Mouse (Mus musculus) fat pad, adult 2 months (tissue): ENCODE data around the gene Mtch1.
A peak's percentile ranks its signal among the peaks of the same experiment; 100 is the strongest.

ENCODE experiments used
- DNase-seq: peaks from one replicate; pipeline ENCODE4 v3.0.0-alpha.2; 2011; ENCODE audit warnings: low read depth, low spot score; ENCODE audit errors: extremely low read depth

Mtch1 gene

DNA sequence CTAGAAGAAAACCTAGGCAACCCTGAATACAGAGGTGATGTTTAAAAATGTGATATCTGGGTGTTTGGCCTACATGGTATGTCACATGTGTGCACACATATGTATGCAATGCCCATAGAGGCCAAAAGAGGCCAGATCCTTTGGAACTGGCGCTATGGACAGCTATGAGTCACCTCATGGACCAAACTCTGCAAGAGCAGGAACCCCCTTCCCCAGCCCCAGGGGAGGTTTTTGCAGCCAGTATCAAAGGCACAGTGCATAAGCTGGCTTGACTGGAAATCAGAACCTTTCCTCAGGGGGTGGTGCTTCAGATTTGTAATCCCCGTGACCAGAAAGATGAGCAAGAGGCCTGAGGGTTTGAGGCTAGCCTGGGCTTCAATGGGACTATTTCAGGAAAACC lies 35.7 kb downstream of the Mtch1 start:
- no peak for DNase-seq

- DNase-seq: no peak
These were observed 36.1 kb downstream of the Mtch1 start for GRCm38 (mm10) chr17:29311602-29312001.

GRCm38 (mm10) chr17:29310056-29310623 lies 37.6 kb downstream of the Mtch1 start:
- DNase-seq: no peak

DNA sequence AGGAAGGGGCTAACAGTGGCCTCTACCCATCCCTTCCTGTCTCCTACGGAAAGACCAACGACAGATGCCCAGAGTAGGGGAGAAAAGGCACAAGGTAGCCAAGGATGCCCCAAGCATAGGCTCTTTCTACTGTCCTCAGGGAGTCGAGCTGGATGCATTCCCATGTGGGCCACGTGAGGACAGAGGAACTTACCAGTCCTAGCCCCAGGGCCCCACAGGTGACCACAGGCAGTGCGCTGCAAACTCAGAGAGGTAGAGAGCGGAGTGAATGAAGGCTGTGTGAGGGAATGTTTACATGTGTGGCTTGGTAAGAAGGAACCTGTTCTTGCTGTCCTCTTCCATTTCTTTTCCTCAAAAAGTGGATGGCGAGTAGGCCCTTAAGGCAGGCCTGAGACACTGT lies 41.9 kb downstream of the Mtch1 start:
- DNase-seq: no peak

GRCm38 (mm10) chr17:29305058-29305806 lies 42.5 kb downstream of the Mtch1 start:
- DNase-seq: no peak

DNA sequence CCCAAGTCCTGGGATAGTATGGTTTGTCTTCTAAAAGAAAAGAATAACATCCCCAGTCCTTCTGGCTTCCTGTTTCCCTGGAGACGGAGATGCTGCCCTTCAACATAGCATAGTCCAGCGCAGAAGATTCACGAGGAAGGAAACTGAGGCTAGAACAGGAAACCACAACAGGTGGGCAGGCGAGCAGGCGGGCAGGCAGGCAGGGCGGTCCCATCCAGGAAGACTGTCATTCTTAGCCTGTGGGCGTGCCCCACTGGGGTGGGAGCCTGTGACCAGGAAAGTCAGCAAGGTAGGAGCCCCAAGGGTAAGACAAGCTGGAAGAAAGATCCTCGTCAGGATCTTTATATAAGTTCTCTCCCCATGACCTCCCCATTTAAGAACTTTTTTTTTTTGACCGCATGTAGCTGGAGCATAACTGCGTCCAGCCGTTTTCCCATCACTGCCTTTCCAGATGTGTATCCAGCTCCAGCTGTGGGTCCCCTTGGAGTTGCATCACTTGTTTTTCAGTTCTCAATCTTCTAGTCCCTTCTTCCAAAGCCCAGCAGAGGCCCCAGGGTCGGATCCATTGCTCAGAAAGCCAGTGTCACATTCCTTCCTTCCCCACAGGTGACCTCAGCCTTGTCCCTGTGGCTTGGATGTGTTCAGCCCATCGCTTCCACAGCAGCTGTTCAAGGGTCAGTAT lies 43.2 kb downstream of the Mtch1 start:
- no peak for DNase-seq

DNA sequence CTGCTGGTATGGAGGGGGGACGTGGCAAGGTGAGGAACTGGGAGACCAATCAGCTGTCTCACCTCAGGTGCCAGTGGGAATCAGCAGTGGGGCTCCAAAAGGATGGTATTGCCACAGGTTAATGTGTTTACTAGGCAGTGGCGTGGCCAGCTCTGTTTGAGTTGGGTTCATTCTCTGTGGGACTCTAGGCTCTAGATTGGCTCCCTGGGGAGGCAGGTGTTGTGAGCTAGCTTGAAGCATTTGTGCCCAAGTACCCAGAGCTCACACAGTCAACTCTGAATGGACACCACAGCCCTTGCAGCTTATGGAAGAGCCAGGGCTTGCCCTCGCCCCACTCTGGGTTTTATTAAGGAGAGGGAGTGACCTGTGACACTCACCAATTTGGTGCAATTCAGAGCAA lies 43.9 kb downstream of the Mtch1 start:
- DNase-seq: no peak

DNA sequence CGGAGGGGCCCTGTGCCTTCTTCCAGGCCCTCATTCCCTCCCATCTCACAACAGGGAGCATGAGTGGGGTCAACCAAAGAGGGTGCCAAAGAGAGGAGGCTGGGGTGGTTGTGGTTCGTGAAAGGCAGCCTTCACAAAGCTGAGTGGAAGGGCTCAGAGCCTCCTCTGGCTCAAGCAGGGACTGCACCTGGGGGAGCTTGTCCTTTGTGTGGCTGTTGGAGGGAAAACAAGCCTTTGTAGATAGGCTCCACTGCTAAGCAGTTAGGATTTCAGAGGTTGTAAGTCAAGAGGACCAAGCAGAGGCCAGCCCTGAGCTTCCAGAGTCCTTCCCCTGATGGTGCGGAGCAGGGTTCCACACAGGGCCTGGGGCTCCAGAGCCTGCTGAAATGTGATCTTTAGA lies 44.6 kb downstream of the Mtch1 start:
- no peak for DNase-seq

DNA sequence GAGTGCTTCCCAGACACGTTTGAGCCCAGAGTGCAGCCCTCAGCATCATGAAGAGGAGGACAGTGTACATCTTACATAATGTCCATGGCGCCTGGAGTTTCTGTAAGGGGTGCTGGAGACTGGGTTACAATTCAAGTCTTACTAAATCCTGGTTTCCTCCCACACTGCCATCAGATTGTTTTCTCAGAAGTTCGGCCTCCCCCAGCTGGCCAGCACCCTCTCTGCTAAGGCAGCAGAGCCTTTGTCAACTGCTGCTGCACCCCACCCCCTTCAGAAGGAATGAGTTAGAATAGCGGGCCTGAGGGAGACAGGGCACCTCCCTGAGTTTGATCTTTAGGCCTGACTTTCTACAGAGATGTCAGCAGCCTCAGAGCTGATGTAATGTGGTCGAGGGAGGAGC lies 45.6 kb downstream of the Mtch1 start:
- no peak for DNase-seq

DNA sequence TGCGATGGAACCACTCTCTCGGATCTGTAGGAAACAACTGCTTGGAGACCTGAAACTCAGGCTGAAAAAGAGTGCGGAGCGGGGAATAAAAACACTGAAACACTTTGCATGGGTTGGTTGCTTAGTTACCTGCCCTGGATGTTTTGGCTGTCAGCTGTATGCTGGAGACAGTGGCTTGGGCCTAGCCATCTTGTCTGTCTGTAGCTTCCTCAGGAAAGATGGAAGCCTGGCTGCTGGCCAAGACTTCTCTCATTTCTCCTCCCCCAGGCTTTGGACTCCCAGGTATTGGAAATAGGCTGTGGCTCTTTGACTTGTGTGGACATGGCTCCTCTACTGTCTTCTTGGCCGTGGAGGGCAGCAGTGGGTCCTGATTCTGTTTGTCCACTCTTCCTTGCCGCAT lies 46.3 kb downstream of the Mtch1 start:
- DNase-seq: no peak

DNA sequence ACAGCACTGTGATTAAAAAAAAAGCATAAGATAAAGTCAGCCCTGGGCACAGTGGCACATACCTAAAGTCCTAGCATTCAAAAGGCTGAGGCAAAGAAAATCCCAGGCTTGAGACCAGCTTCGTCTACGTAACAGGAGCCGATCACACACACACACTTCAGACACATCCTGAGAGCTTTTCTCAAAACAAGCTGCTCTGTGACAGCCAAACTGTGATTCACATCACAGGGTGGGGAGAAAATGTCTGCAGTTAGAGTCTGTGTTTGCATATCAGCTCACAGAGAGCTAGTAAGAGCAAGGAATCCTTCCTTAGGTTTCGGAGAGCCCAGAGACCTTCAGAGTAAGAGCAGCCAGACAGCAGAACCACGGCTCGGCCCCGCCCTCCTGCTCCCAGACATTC lies 46.8 kb downstream of the Mtch1 start:
- no peak for DNase-seq

- DNase-seq: no peak
These were observed 48.5 kb downstream of the Mtch1 start for GRCm38 (mm10) chr17:29299282-29299681.

DNA sequence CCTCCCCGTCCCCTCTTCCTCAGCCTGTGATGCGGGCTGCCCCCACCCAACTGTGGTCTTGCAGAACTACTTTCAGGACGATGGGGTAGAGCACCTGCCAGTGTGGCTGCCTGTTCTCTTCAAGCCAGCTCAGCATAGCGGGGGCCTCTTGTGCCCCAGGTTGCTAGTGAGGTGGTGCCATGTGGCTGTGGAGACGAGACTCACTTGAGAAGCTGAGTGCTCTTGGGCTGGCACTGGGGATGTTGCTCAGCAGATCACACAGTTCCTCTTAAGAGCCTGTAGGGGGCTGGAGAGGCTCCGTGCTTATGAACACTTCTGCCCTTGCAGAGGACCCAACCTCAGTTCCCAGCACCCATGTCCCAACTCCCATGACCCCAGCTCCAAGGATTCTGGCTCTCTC lies 49.9 kb downstream of the Mtch1 start:
- DNase-seq: no peak

DNA sequence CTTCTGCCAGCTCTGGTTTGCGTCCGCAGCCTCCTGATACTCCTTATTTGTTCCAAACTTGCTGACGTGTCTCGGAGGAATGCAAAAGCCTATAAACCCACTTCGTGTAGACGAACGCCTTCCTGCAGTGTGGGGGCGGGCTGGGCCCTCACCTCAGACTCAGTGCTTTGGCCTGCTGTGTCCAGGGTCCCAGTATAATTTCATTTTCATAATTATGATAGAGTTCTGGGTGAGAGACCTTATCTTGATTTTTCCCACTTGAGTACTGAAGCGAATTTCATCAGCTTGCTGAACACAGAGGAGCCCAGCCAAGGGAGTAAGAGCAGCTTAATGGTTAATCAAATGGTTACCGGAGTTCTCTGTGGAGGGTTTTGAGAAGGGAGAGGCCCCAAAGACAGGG lies 50.4 kb downstream of the Mtch1 start:
- no peak for DNase-seq

DNA sequence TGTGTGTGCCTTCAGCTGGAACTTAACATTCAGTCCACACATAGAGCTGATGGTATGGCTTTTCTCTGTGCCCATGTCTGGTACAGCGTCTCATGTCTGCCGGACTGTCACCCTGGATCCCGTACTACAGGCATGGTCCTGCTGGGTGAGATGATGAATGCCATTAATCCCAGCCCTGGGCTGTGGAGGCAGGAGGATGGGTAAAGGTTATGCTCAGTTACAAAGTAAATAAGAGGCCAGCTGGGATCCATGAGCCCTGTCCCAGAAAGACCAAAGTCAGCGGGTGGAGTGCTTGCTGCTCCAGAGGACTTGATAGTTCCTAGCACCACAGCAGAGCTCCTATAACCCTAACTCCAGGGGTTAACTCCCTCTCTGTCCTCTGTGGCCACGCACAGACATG lies 51.9 kb downstream of the Mtch1 start:
- DNase-seq: no peak

GRCm38 (mm10) chr17:29293807-29294605 lies 53.7 kb downstream of the Mtch1 start:
- DNase-seq: no peak

DNA sequence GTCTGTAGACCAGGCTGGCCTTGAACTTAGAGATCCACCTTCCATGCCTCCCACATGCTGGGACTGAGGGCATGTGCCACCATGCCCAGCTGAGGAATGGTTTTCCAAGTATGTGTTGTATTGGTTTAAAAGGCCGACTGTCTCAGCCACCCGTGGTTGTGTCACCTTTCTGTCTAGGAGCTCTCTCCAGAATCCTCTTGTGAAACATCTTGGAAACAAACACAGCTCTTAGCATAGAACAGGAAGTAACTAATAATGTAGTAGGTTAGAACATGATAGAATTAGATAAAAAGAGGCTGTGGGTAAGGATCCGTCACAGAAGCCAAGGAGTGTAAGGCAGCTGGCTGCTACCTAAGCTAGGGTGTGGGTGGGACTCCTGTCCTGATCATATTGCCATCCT lies 54.7 kb downstream of the Mtch1 start:
- DNase-seq: peak; percentile 89

GRCm38 (mm10) chr17:29291793-29292192 lies 55.9 kb downstream of the Mtch1 start:
- no peak for DNase-seq

DNA sequence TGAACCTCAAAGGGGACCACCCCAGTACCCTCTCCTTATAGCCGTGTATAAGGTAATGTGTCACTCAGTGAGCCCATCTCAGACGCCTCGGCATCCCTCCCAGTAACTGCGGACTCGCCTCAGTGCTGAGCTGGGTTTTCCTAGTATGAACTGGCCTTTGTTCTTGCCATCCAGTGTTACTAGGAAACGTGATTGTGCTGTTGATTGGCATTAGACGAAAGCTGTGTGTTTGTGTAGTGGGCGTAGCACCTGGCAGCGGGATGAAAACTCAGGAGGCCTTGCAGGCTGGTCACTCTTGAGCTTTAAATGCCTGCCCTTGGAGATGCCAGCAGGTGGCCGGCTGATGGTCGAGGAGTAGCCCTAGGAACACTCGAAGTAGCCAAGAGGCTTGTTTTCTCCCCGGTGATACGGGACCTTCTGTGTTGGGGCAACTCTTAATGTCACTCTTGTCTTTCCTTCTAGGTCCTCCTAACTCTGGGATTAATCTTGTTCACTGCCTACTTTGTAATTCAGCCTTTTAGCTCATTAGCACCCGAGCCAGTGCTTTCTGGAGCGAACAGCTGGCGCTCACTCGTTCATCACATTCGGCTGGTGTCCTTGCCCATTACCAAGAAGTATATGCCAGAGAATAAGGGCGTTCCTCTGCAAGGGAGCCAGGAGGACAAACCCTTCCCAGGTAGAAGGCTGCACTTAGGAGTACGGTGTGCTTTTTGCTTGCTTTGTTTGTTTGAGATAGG lies 65.3 kb downstream of the Mtch1 start:
- DNase-seq: no peak
